Mouse (Mus musculus): Measurements from ENCODE around the gene 6820408C15Rik.

Gene 6820408C15Rik

GRCm38 (mm10) chr2:152476763-152477162, 61.4 kb downstream of the 6820408C15Rik start, which contains the start of gene Defb20:
Defb20 (plus strand) TSS chr2:152477063.
- no peak for DNase-seq

- DNase-seq, result no peak
These were observed 65.5 kb downstream of the 6820408C15Rik start for GRCm38 (mm10) chr2:152480881-152481280.

- no peak for DNase-seq
These were observed 66.3 kb downstream of the 6820408C15Rik start for GRCm38 (mm10) chr2:152481726-152482125.

GRCm38 (mm10) chr2:152487024-152487423, 71.6 kb downstream of the 6820408C15Rik start:
- no peak for DNase-seq

GRCm38 (mm10) chr2:152490038-152490437, 74.7 kb downstream of the 6820408C15Rik start, which contains the start of gene Defb22:
Defb22 (minus strand) TSS chr2:152490138.
- no peak for DNase-seq

GRCm38 (mm10) chr2:152493151-152493550, 77.8 kb downstream of the 6820408C15Rik start:
- no peak for DNase-seq

Measured in right cerebral cortex, postnatal 14 days (tissue).